Mouse (Mus musculus) T-helper 2 cell (primary cell): ENCODE data around the gene Mrpl55.

Experiments
- in situ Hi-C: fragments of 300-600 bp; cut with MboI, MseI; formaldehyde crosslinking; loops from one replicate; pipeline ENCODE4 v1.15.1; 2025; ENCODE audit warnings: high pct_unique_total_duplicates

Gene Mrpl55

DNA sequence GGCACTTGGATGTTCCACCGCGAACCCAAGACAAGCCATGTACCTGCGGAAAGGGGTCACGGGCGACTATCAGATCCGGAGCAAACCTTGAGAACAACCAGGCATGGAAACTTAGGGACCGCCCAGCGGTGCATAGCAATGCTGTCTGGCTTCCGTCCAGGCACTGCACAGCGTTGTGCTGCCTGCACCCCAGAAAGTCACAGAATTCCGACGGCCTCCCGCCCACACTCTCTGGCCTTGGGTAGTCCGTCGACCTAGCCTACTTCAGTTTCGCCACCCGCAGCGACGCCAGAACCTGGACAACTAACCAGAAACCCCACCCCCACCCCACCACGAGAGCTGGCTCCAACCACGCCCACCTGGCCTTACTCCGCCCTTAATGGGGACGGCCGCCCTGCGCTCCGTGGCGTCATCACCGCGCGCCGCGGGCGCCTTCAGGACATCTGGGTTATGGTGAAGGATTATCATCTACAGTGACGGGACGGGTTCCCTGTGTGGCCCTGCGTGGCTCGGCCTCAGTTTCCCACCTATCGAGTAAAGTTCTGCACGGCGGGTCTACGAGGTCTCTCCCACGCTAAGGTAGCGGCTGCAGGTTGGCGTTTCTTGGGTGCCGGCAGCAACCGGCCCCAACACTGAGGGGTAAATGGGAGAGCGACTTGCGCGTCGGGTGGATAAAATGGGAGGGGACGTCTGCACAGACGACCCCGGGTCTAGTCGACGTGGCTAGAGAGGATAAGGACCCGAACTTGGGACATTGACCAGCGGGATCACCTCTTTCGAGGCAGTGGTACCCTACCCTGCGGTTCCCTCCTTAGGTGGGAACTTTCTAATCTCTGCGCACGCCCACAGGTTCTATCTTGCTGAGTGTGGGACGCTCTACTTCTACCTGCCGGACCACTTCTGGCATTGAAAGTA is at the start of gene Mrpl55:
TSS of gene Mrpl55 (plus strand) at position 406 of the 915 bp plus-strand sequence.
- in situ Hi-C loops = no loop called here

DNA sequence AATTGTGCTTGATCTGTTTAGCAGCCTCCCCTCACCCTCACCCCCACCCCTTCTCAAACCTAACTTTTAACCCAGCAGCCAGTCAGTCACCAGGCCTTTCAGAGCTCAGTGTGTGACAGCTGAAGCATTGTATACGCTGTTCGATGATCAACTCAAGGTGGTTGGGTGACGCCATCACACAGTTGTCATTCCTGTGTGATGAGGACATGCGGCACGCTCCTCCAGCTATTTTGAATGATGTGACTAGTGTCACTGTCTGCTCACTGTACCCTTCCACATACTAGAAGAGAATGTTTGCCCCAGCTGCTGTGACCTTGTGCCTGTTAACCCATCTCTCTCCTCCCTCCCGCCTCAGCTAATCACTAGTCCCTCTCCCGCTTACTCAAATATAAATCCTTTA is 48.1 kb upstream of the Mrpl55 start:
- in situ Hi-C loops = no loop called here

DNA sequence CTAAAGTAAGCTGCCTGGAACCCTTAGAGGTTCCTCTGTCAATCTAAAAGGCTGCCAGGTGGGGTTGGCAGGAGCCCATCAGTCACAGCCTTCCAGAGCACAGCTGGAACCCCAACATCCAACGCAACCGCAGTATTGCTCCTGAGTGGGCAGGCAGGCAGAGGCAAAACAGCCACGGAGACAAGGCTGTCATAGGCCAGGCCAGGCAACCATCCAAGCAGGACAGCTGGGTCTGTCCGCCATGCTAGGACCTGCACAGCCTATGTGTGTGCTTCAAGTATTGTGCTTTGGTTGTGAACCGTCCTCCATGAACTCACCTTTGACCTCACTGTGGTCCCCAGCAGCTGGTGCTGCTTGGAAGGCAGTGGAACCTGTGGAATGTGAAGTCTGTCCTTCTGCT is 46.4 kb upstream of the Mrpl55 start:
- in situ Hi-C loops = no loop called here

DNA sequence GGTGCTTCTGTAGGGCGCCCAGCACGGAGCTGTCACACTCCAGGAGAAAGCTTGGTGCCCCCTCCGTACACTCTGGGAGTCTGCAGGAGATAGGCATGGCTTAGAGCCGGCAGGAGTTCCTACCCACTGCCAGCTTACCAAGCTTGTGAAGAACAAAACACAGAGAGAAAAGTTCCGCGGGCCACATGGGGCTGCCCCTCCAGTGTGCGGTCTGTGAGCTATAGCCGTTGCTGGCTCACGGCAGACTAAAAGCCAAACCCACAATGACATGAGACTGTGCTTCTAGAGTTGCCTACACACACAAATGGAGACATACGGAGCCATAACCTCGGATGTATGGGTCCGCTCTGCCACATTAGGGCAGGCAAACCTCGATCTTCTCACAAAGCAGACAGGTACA is 43.2 kb upstream of the Mrpl55 start:
- in situ Hi-C loops = no loop called here

DNA sequence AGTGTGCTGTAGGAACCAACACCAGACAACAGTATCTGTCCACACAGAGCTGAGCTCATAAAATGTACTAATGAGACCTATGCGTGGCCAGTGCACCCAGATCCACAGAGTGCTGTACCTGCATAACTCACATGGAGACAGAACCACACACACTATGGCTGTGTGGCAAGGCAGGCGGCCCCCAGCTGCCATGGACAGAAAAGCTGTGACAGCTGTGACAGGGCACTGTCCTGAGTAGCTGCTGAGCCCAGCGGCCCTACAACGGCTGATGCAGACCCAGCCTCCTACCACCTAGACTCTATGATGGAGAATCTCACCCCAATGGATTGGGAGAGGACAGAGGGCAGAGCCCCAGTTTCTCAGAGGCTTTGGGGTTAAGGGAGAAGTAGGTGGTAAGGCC is 42.7 kb upstream of the Mrpl55 start:
- in situ Hi-C loops = no loop called here

DNA sequence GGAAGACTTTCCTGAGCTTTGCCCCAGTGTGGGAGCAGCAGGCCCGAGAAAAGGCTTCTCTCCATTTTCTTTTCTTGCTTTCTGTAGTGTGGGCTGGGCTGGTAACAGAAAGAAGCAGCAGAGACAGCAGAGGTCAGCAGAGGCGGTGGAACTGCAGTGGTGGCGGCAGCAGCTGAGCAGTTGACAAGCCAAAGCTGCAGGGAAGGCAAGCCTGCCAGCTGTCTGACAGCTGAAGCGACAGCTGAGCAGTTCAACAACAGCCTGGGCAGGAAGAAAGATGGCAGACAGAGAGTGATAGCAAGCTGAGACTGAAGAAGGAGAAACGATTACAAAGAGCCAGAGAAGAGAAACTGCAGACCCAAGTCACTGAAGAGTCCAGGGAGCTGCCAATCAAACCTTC is 40.9 kb upstream of the Mrpl55 start:
- in situ Hi-C loops = no loop called here

DNA sequence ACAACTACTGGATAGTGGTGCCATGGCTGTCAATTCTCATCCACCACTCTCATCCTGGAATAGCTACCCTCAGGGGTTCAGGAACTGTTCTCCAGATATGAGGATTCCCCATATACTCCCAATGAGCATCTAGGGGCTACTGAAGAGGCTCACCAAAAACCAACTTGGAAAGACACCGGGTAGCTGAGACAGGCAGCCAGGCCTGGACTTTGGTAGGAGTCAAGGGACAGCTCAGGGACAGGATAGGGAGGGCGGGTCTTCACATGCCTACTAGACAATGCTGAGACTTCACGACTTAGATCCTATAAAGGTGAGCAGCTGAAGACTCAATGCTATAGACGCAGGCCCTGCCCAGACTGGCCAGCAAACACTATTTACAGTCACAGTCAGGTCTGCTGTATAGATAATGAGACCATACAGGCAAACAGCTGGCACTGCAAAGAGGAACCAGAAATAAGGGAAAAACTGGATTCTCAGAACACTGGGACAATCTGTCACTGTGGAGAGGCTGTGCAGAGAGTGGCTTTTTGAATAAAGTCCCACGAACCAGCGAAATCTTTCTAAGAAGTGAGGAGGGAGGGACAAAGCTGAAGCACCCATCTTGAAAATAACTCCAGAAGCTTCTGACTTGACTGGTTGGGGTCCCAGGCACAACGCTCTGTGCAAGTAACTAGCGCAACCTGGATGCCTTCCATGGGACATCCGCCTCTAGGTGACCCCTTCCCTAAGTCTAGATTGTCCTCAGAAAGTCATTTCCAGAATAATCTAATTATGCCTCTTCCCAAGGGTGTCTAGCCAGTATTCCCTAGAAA is 39.6 kb upstream of the Mrpl55 start:
- in situ Hi-C loops = no loop called here

DNA sequence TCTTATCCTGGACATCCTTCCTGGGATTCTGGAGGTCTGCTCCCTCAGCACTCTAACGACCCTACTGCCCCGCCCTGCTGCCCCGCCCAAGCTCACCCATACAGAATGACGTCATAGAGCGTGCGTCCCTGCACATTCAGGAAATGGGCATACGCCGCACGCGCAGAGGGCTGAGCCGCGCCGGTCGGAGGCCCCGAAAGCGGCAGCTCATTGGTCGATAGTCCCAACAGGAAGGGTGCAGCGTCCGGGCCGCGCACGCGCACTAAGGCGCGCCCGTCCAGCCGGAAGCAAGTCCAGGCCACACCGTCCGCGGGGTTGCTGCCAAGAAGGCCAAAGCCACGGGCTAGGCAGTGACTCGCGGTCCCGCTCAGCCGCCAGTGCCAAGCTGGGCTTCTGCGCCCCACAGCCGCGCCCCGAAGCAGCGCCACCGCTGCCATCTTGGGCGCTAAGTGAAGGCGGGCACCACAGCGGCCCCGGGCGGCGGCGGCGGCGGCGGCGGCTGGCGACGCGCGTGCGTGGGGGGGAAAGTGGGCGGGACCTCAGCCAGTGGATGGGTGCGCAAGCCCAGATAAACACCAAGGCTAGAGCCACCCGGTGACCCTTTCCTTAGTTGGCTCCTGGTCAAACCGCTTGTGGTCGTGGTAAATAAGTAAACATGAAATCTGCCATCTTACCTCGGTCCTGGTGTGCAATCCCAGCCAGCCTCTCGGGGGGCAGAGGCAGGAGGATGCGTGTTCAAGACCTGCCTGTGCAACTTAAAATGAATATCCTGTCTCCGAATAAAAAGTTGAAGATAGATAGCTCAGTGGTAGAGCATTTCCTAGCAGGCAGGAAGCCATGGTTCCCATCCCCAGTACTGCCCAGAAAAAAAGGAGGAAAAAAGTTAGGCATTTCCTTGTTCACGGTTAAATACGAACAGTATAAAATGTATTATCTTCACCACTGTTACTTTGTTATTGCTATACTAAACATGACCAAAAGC is 38.7 kb upstream of the Mrpl55 start, which contains the start of gene Iba57:
TSS of gene Iba57 (minus strand) at position 485 of the 982 bp plus-strand sequence.
- in situ Hi-C loops = no loop called here

DNA sequence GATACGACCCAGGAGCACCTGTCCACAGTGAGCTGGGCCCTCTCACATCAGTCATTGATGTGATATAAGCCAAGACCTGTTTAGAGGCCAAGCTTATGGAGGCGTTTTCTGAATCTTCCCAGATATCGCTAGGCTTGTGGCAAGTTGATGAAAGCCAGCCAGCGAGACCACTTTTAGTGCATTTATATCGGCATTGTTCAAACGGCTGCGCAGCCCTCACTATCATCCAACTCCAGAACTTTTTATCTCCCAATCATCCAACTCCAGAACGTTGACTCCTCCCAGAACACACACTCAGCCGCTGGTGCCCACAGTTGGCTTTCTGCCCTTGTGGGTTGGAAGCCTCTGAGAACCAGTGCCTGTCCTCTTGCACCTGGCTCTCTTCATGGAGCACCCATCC is 37.9 kb upstream of the Mrpl55 start:
- in situ Hi-C loops = no loop called here

DNA sequence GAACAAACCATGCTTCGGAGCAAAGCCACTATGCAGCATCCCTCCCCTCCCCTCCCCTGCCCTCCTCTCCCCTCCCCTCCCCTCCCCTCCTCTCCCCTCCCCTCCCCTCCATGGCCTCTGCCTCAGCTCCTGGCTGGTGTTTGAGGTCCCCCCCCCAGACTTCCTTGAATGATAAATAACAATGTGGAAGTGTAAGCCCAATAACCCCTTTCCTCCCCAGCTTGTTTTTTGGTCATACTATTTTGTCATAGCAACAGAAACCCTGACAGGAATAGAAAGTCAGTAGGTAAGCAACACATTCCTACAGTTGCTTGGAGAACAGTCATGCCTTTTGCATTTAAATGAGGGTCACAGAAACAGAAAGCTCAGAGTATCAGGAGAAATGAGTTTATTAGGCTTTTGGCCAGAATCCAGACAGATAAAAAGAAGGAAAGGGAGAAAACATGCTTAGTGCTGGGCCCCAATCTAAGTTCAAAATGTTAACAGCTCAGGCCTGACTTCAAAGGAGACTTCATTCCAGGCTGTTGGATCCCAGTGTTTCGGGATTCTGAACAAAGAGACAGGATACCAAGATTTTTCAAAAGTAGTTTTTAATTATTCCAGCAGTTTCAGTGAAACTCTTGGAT is 36.6 kb upstream of the Mrpl55 start:
- in situ Hi-C loops = no loop called here

DNA sequence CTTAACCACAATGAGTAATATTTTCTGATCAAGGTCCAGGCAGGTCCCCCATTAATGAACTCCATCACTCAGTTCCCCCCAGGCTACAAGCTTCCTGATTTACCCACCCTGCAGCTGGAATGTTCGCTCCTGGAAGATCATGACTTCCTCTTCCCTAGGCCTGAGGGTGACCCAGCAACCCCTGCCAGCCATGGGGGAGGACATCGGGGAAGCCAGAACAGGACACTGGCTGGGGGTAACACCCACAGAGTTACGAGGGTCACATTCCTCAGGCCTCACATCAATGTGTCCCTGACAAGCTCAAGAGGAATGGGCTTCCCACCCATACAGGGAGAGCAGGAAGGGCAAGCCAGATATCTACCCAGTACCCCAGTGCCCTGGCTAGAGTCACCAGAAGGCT is 32.5 kb upstream of the Mrpl55 start:
- in situ Hi-C loops = no loop called here

DNA sequence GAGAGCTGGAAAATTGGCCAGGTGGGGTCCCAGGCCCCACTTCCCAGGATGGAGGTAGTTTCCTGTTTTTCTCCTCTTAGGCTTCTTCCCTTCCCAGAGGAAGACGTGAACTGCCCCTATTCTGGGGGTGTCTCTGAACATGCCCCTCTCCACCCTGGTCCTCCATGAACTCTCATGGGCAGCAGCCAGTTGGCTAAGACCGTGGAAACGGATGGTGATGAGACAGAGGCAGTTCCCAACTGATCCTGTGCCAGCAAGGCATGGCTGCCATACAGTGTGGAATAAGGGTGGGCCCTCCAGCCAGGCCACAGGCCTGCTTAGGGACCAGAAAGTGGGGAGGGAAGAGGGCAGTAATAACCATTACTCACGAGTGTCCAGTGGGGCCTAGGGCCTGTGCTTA is 31.7 kb upstream of the Mrpl55 start:
- in situ Hi-C loops = no loop called here

DNA sequence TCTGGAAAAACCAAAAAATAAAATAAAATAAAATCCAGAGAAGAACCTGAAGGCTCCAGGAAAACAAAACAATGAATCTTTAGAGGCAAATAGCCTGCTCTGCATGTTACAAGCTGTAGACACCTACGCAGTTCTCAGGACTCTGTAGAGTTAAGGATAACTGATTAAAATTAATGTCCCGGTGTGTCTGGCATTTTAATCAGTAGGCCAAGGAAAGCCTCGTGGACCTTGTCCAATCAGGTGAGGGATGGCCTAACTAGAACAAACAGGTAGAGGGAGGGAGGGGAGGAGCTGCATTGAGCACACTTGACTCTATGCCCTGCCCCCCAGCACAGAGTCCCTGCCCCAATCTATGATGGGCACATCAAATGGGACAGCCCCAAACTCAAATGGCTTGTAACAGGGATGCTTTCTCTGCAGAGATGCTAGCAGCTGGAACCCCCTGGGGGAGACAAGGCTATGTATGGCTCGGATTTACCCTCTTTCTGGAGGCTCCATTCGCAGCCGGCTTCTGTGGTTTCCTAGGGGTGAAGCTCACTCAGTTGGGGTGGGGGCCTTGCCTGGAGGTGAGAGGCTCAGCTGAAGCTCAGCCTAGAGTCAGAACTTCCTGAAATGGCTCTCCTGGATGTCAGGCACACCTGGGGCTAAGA is 28.0 kb upstream of the Mrpl55 start:
- in situ Hi-C loops = no loop called here

DNA sequence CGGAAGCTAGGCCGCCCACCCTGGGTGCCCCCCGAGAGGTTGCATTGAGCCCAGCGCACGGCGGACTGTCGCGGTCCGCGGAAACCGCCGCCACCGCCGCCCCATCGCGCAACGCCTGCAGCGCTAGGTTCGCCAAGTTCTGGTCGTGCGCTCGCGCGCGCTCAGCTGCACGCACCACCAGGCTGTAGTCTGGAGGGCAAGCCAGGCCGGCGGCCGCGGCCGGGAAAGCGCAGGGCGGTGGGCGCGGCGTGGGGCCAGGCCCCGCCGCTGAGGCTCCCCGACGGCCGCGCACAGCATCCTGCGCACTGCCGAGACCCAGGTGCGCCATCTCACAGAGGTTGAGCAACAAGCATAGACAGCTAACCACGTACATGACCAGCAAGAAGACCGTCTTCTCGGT is 25.8 kb upstream of the Mrpl55 start:
- in situ Hi-C loops = no loop called here

DNA sequence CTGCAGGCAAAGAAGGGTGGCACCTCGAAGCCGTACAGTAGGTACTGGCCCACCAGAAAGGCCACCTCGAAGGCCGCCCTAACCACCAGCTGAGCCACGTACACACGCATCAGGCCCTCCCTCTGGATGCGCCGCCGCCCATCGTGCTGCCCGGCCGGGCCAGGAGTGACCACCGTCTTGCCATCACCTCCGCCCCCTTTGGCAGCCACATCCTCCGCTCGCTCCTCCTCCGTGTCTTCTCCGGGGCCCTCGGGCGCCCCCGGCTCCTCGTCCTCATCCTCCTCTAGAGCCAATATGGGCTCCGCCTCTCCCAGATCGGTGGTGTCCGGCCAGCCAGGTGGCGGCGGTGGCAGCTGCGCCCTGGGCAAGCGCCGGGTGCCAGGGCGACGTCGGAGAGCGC is 25.4 kb upstream of the Mrpl55 start:
- in situ Hi-C loops = no loop called here

DNA sequence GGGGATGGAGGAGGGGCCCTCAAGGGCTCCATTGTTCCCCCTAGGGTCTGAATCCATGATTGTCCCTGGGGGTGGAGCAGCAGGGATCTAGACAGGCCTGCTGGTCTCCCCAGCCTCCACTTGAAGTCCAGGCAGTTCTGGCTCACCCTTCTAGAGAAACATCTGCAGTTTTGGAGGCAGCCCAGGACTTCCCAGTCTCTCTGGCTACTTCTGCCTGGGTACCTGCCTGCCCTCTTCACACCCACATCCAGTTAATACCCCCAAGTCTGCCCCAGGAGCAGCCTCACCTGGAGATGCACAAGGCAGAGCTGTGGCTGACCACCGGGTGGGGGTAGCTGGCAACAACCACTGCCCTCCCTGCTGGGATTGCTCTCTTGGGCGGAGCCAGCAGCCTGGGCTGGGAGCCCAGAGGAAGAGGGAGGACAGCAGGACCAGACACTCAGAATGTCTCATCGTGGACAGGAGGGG is 19.4 kb upstream of the Mrpl55 start, which contains the start of gene Gjc2:
TSS of gene Gjc2 (minus strand) at position 350 of the 468 bp plus-strand sequence.
- in situ Hi-C loops = no loop called here

DNA sequence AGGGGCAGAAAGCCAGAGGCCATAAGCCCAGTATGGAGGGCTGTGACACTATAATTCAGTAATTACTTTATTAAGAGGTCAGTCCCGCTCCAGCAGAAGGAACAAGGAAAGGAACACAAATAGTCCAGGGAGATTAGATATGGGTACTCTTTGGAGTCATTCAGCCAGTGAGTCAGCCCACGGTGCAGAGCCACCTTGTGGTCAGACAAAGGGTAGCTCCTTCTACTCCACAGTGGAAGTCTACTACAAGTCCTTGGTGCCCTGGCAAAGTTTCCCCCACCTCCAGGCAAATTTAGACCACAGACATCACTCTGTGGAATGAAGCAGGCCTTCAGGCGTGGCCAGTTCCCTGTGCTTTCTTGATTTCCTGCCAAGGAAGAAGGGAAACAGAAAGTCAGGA is 18.5 kb upstream of the Mrpl55 start:
- in situ Hi-C loops = no loop called here

DNA sequence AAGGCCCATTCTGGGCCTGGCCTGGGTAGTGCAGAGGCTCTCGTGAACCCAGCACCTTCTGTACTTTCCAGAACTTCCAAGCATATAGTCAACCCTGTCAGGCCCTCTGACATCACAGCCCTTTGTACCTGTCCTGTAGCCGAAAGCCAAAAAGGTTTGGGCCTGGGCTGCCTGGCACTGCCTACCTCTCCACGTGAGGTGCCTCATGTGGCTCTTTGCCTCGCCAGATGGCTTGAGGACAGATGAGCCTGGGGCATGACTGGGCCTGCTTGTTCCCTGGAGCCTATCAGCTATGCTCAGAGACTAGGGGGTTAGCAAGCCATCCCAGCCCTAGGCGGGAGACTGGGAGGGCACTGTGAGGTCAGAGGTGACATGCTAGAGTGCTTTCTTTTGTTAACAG is 16.8 kb upstream of the Mrpl55 start:
- in situ Hi-C loops = no loop called here

DNA sequence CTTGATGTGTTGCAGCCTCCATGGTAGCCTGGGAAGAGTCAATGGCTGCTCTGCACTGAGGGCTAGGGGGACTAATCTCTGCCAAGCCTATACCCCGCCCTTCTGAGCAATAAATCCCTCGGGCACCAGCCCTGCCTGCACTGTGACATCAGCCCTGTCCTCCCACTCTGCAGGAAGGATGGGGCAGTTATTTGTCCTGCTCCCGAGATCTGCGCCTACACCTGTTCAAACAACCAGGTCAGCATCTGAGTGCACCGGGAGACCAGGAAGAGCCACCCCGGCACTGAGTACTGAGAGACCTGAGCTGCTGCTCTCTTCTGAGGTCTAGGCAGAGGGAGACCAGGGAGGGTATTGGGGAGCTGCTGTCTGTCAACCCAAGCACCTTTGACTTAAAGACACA is 14.6 kb upstream of the Mrpl55 start:
- in situ Hi-C loops = no loop called here
